Mouse (Mus musculus): Measurements from ENCODE around the gene Fgfr2. TPM values are rescaled to one million over a fixed set of nuclear protein-coding genes. Genes with fewer than 3 reads are reported as not detected.

Gene Fgfr2
- polyA plus RNA-seq, 1 experiment from 2014 or later = 92.5 TPM

DNA sequence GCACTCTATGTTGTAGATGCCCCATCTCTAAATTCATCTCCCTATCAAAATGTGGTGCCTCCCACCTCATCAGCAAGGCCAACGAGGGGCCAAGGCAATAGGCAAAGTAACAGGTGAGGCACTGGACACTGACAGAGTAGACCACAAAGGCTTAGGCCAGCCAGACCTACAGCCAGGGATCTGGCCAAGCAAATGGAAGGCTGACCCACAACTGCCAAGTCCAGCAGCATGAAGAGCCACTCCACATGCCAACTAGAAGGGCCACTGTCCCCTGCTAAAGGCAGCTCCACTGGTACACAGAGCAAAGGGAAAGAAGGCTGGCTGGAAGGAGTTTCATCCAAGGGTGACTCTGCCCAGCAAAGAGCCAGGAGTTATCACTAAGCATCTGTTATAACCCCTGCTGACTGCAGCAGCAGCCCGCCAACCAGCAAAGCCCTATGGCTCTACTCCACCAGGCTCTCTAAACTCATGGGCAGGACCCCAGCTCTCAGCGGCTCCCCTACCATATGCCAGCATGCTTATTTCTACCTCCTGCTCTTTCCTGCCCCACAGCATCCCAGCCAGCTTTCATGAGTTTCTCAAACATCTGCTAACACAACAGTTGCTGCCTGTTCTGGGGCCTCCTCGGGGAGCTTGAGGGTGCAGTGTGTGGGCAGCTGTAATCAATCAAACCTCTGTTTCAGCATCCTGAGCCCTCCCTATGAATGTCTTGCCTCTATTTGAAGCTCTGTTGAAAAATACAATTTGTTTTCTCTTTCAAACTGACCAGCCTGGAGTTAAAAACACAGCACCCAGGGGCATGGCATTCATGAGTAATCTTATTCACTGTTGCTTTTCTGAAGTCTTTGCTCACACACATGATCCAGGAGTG lies 369.4 kb downstream of the Fgfr2 start:
- peak overlapping the region; percentile 75 for H3K27ac ChIP-seq
- peaks cover 47% of the 10 kb centered on the region for H3K36me3 ChIP-seq
- WGBS = 61% methylated on average over 4 of the region's 4 CpGs
- H3K9me3 ChIP-seq = no peaks in the 10 kb centered on the region
- H3K4me1 ChIP-seq (replicated peaks) = peaks cover 22% of the 10 kb centered on the region
- H3K4me3 ChIP-seq = no peak overlapping the region
- no peaks in the 10 kb centered on the region for H3K27me3 ChIP-seq (ENCODE audit: insufficient read depth, poor library complexity, severe bottlenecking)
- DNase-seq (ENCODE audit: low spot score) = peak; percentile 46

GRCm38 (mm10) chr7:132751716-132752115 lies 371.4 kb downstream of the Fgfr2 start:
- no peak for DNase-seq (ENCODE audit: low spot score)

DNA sequence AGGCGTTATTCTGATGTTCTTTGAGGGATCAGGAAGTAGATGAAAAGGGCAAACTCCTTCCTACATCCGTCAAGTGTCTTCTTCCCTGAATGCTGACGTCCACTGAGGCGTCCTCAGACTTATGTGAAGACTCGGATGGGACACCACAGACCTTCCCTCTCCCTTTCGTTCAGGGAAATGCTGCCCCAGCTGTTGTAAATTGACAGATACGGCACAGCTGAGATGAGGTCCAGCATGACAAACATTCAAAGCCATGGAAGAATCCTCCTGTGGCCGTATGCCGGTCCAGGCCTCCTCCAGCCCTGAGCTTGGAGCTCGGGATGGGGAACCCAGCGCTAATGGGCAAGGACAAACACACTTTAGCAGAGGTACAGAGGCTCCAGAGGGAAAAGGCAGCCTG lies 373.6 kb downstream of the Fgfr2 start:
- Histone ChIP-seq H3K36me3 (peaks cover 26% of the 10 kb centered on the region), H3K27me3 (ENCODE audit: insufficient read depth, poor library complexity, severe bottlenecking) (no peaks in the 10 kb centered on the region), H3K9me3 (no peaks in the 10 kb centered on the region), H3K27ac (no peak overlapping the region), H3K4me3 (no peak overlapping the region), H3K4me1 (replicated peaks) (peaks cover 14% of the 10 kb centered on the region)
- WGBS = 93% methylated on average over 11 of the region's 11 CpGs
- DNase-seq (ENCODE audit: low spot score) = no peak

More at GRCm38 (mm10) chr7:132751716-132752115, 371.4 kb downstream of the Fgfr2 start:
- Histone ChIP-seq H3K27me3 (ENCODE audit: insufficient read depth, poor library complexity, severe bottlenecking) (no peaks in the 10 kb centered on the region), H3K9me3 (no peaks in the 10 kb centered on the region), H3K4me3 (no peak overlapping the region), H3K4me1 (replicated peaks) (peaks cover 22% of the 10 kb centered on the region), H3K27ac (no peak overlapping the region), H3K36me3 (peaks cover 27% of the 10 kb centered on the region)
- WGBS = 79% methylated on average over 2 of the region's 2 CpGs

GRCm38 (mm10) chr7:132748076-132748769 lies 374.9 kb downstream of the Fgfr2 start:
- no peak overlapping the region for H3K27ac ChIP-seq
- WGBS = 86% methylated on average over 3 of the region's 3 CpGs
- H3K36me3 ChIP-seq = peaks cover 26% of the 10 kb centered on the region
- no peak overlapping the region for H3K4me3 ChIP-seq
- DNase-seq (ENCODE audit: low spot score) = no peak
- peaks cover 2% of the 10 kb centered on the region for H3K4me1 ChIP-seq (replicated peaks)
- H3K27me3 ChIP-seq (ENCODE audit: insufficient read depth, poor library complexity, severe bottlenecking) = no peaks in the 10 kb centered on the region
- no peaks in the 10 kb centered on the region for H3K9me3 ChIP-seq

GRCm38 (mm10) chr7:132747096-132747495 lies 376.1 kb downstream of the Fgfr2 start:
- no peaks in the 10 kb centered on the region for H3K27me3 ChIP-seq (ENCODE audit: insufficient read depth, poor library complexity, severe bottlenecking)
- H3K4me3 ChIP-seq = no peak overlapping the region
- 86% methylated on average over 6 of the region's 6 CpGs for WGBS
- H3K27ac ChIP-seq = no peak overlapping the region
- no peak for DNase-seq (ENCODE audit: low spot score)
- H3K36me3 ChIP-seq = peaks cover 26% of the 10 kb centered on the region
- H3K9me3 ChIP-seq = no peaks in the 10 kb centered on the region
- H3K4me1 ChIP-seq (replicated peaks) = no peaks in the 10 kb centered on the region

DNA sequence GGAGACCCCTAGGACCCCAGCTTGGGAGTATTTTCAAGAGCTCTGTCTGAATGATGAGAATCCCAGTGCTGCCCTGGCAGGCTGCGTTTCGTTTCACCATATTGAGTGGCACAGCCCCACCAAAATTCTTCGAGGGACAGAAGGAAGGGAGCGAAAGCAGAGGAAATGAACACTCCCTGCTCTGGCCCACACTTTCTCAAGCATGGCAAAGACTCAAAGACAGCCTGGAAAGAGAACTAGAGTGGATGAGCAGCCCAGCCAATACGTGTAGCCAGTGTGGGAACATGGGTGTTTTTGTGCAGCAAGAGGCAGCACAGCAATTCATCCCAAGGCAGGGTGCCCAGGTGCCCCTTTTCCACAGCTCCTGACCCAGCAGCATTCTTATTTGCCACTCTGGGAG lies 380.2 kb downstream of the Fgfr2 start:
- WGBS = 88% methylated on average over 5 of the region's 5 CpGs
- no peak for DNase-seq (ENCODE audit: low spot score)
- peaks cover 31% of the 10 kb centered on the region for H3K36me3 ChIP-seq
- H3K27ac ChIP-seq = no peak overlapping the region
- no peaks in the 10 kb centered on the region for H3K4me1 ChIP-seq (replicated peaks)
- no peaks in the 10 kb centered on the region for H3K9me3 ChIP-seq
- H3K27me3 ChIP-seq (ENCODE audit: insufficient read depth, poor library complexity, severe bottlenecking) = no peaks in the 10 kb centered on the region
- no peak overlapping the region for H3K4me3 ChIP-seq

- no peak for DNase-seq (ENCODE audit: low spot score)
These were observed 383.3 kb downstream of the Fgfr2 start for GRCm38 (mm10) chr7:132739829-132740228.

GRCm38 (mm10) chr7:132738844-132739243 lies 384.3 kb downstream of the Fgfr2 start:
- DNase-seq (ENCODE audit: low spot score) = no peak
- peaks cover 33% of the 10 kb centered on the region for H3K36me3 ChIP-seq
- H3K4me3 ChIP-seq = no peak overlapping the region
- no peaks in the 10 kb centered on the region for H3K9me3 ChIP-seq
- no peaks in the 10 kb centered on the region for H3K27me3 ChIP-seq (ENCODE audit: insufficient read depth, poor library complexity, severe bottlenecking)
- 94% methylated on average over 6 of the region's 6 CpGs for WGBS
- H3K27ac ChIP-seq = no peak overlapping the region
- peaks cover 30% of the 10 kb centered on the region for H3K4me1 ChIP-seq (replicated peaks)

More at GRCm38 (mm10) chr7:132739829-132740228, 383.3 kb downstream of the Fgfr2 start:
- Histone ChIP-seq H3K9me3 (no peaks in the 10 kb centered on the region), H3K4me1 (replicated peaks) (peaks cover 20% of the 10 kb centered on the region), H3K36me3 (peaks cover 27% of the 10 kb centered on the region), H3K27me3 (ENCODE audit: insufficient read depth, poor library complexity, severe bottlenecking) (no peaks in the 10 kb centered on the region), H3K4me3 (no peak overlapping the region), H3K27ac (no peak overlapping the region)
- 91% methylated on average over 6 of the region's 6 CpGs for WGBS

GRCm38 (mm10) chr7:132736099-132736862 lies 386.9 kb downstream of the Fgfr2 start:
- Histone ChIP-seq H3K4me1 (replicated peaks) (peaks cover 55% of the 10 kb centered on the region), H3K27me3 (ENCODE audit: insufficient read depth, poor library complexity, severe bottlenecking) (no peaks in the 10 kb centered on the region), H3K36me3 (peaks cover 26% of the 10 kb centered on the region), H3K27ac (peak overlapping the region; percentile 84), H3K9me3 (no peaks in the 10 kb centered on the region), H3K4me3 (no peak overlapping the region)
- WGBS = 63% methylated on average over 17 of the region's 17 CpGs
- no peak for DNase-seq (ENCODE audit: low spot score)

DNA sequence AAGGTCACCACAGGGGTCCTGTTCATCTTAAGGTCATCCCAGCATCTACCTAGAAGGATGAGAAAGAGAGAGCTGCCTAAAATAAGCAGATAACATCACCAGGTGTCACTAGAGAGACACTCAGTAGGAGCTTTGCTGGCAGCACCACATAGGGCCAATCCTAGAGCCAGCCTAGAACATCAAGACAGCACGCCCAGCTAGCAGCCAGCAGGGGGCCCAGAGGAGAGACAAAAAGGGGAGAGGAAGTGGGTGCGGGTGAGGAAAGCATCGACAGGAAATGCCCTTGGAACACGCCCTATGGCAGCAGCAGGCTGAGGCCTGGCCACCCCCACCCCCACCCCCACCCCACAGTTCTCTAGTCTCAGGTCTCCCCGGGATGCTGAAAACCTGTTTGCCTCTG lies 388.0 kb downstream of the Fgfr2 start:
- WGBS = 66% methylated on average over 5 of the region's 5 CpGs
- H3K27ac ChIP-seq = peak overlapping the region; percentile 84
- DNase-seq (ENCODE audit: low spot score) = no peak
- H3K4me3 ChIP-seq = no peak overlapping the region
- peaks cover 18% of the 10 kb centered on the region for H3K36me3 ChIP-seq
- H3K27me3 ChIP-seq (ENCODE audit: insufficient read depth, poor library complexity, severe bottlenecking) = no peaks in the 10 kb centered on the region
- peaks cover 67% of the 10 kb centered on the region for H3K4me1 ChIP-seq (replicated peaks)
- H3K9me3 ChIP-seq = no peaks in the 10 kb centered on the region

DNA sequence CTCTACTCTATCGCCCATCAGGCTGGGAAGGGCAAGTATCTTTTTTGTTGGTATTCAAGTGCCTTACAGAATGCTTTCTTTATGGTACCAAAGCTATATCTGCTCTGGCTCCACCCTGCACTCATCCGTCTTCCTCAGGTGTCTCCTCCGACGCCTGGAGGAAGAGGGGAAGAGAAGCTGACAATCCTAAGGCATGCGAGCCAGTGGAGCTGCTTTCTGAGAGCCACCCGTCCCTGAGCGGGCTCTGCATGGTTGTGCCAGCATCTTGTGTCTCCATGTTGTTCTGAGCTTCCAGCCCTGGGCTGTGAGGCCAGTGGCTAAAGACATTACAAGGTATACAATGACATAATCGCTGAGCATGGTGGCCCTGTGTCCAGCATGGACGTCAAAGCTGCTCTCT lies 388.9 kb downstream of the Fgfr2 start:
- Histone ChIP-seq H3K4me1 (replicated peaks) (peaks cover 74% of the 10 kb centered on the region), H3K9me3 (no peaks in the 10 kb centered on the region), H3K27me3 (ENCODE audit: insufficient read depth, poor library complexity, severe bottlenecking) (no peaks in the 10 kb centered on the region), H3K27ac (peak overlapping the region; percentile 84), H3K4me3 (no peak overlapping the region), H3K36me3 (peaks cover 26% of the 10 kb centered on the region)
- no peak for DNase-seq (ENCODE audit: low spot score)
- WGBS = 79% methylated on average over 9 of the region's 9 CpGs

DNA sequence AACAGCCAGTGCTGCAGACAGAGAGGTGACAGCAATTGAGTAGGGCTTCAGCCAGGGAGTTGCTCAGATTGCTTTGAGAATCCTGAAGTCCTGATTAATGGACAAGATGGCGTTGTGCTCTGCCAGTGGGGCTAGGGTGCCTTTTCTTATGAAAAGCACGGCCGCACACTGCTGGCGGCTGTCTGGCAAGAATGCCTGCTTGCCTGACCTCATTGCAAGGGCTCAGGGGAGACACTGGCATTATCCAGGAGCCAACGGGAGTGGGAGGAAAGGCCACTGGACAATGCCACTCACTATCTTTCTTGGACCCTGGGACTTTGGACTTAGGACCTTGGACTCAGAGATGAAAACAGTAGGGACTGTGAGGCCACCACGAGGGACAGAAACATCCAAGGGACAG lies 389.6 kb downstream of the Fgfr2 start:
- Histone ChIP-seq H3K4me1 (replicated peaks) (peaks cover 74% of the 10 kb centered on the region), H3K27me3 (ENCODE audit: insufficient read depth, poor library complexity, severe bottlenecking) (no peaks in the 10 kb centered on the region), H3K9me3 (no peaks in the 10 kb centered on the region), H3K4me3 (no peak overlapping the region), H3K36me3 (peaks cover 26% of the 10 kb centered on the region), H3K27ac (peak overlapping the region; percentile 84)
- WGBS = 61% methylated on average over 6 of the region's 6 CpGs
- DNase-seq (ENCODE audit: low spot score) = no peak

Data from hindbrain, embryonic 10.5 days (tissue).